Comparison of ENCODE assay signal across 8 mouse cellular contexts in the genomic region with DNA sequence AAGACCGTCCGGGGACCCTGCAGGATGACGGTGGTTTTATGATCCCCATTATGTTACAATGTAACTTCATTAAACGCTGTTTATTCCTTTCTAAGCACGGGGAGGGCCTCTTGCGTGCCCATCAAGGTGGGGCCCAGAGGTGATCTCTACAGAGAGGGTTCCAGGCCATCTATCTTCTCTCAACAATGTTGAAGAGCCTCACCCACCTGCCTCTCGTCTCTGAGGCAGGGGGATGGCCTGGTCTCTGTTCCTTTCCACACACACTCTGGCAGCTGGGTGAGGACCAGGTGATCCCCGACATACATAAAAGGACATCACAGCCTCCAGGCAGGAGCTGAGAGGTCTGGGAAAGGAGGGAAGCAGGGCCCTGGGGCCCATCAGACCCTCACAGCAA.
DNase-seq lines count a peak whose midpoint lies in the region; ATAC-seq and TF ChIP-seq lines count a peak whose summit lies in the region.

No protein-coding gene starts in this region.

- TF ChIP-seq CTCF in kidney, postnatal 0 days (IDR thresholded peaks at IDR 0.05; ENCODE audit: low read depth) = no peak
- TF ChIP-seq CTCF in forebrain, postnatal 0 days (IDR thresholded peaks at IDR 0.05; ENCODE audit: low read depth) = no peak
- TF ChIP-seq CTCF in lung, postnatal 0 days (IDR thresholded peaks at IDR 0.05) = no peak

- H3K4me2 ChIP-seq in kidney, postnatal 0 days (ENCODE audit: low read length) = peak overlapping the region; percentile 55
- peak overlapping the region; percentile 56 for H3K4me2 ChIP-seq in forebrain, postnatal 0 days (ENCODE audit: low read depth)
- H3K4me2 ChIP-seq in limb, embryonic 15.5 days = peak overlapping the region; percentile 52
- H3K4me2 ChIP-seq in stomach, embryonic 14.5 days (replicated peaks; ENCODE audit: low read depth, low read length) = peak overlapping the region; percentile 39
- no peak overlapping the region for H3K4me2 ChIP-seq in lung, postnatal 0 days (replicated peaks; ENCODE audit: low read depth, low read length)

- intact Hi-C loops in gastrocnemius, postnatal 14 days (cut with DNase I; ENCODE audit: low total_unique reads) = loop anchor here (5.0 to 10.0 kb wide), 2 partner anchors 106 to 138 kb away; a partner anchor contains a TSS

- H3K9me3 ChIP-seq in kidney, postnatal 0 days (replicated peaks; ENCODE audit: low read length) = no peaks in the 10 kb centered on the region
- H3K9me3 ChIP-seq in forebrain, postnatal 0 days (ENCODE audit: low read length) = no peaks in the 10 kb centered on the region
- H3K9me3 ChIP-seq in limb, embryonic 15.5 days = no peaks in the 10 kb centered on the region
- H3K9me3 ChIP-seq in stomach, embryonic 14.5 days (ENCODE audit: control insufficient read depth, low read depth, low read length) = no peaks in the 10 kb centered on the region
- no peaks in the 10 kb centered on the region for H3K9me3 ChIP-seq in lung, postnatal 0 days (ENCODE audit: low read length)

- no peak for DNase-seq in kidney, postnatal 0 days (ENCODE audit: low spot score)
- DNase-seq in kidney, postnatal 4 days = no peak
- DNase-seq in forebrain, postnatal 0 days = no peak
- DNase-seq in gastrocnemius, postnatal 14 days = no peak
- no peak for DNase-seq in lung, postnatal 0 days (ENCODE audit: low spot score)
- no peak for DNase-seq in urinary bladder, adult 2 months (ENCODE audit: low spot score)

- no peak for ATAC-seq in kidney, postnatal 0 days (replicated peaks; ENCODE audit: low FRiP score, low read depth)
- no peak for ATAC-seq in forebrain, postnatal 0 days
- no peak for ATAC-seq in limb, embryonic 15.5 days (ENCODE audit: insufficient number of reproducible peaks, low FRiP score, low TSS enrichment, low read depth)
- ATAC-seq in stomach, embryonic 14.5 days (ENCODE audit: insufficient number of reproducible peaks, insufficient read depth, low FRiP score, low read depth) = no peak
- ATAC-seq in lung, postnatal 0 days = no peak

- no peaks in the 10 kb centered on the region for H3K36me3 ChIP-seq in kidney, postnatal 0 days (ENCODE audit: insufficient read depth, low read length)
- no peaks in the 10 kb centered on the region for H3K36me3 ChIP-seq in forebrain, postnatal 0 days (ENCODE audit: insufficient read depth)
- no peaks in the 10 kb centered on the region for H3K36me3 ChIP-seq in limb, embryonic 15.5 days
- no peaks in the 10 kb centered on the region for H3K36me3 ChIP-seq in stomach, embryonic 14.5 days (ENCODE audit: control insufficient read depth, insufficient read depth, low read length)
- no peaks in the 10 kb centered on the region for H3K36me3 ChIP-seq in lung, postnatal 0 days (ENCODE audit: insufficient read depth, low read length)

- 13% methylated on average over 8 of the region's 8 CpGs for WGBS in kidney, postnatal 0 days
- 17% methylated on average over 8 of the region's 8 CpGs for WGBS in forebrain, postnatal 0 days
- WGBS in limb, embryonic 15.5 days = 8% methylated on average over 8 of the region's 8 CpGs
- 3% methylated on average over 8 of the region's 8 CpGs for WGBS in stomach, embryonic 14.5 days
- WGBS in lung, postnatal 0 days = 30% methylated on average over 8 of the region's 8 CpGs

- no peaks in the 10 kb centered on the region for H3K27me3 ChIP-seq in kidney, postnatal 0 days (ENCODE audit: insufficient read depth, low read length)
- no peaks in the 10 kb centered on the region for H3K27me3 ChIP-seq in forebrain, postnatal 0 days (ENCODE audit: insufficient read depth, low read length)
- peaks cover 32% of the 10 kb centered on the region for H3K27me3 ChIP-seq in limb, embryonic 15.5 days
- H3K27me3 ChIP-seq in stomach, embryonic 14.5 days (ENCODE audit: control insufficient read depth, insufficient read depth, low read length) = no peaks in the 10 kb centered on the region
- H3K27me3 ChIP-seq in lung, postnatal 0 days (replicated peaks; ENCODE audit: insufficient read depth, low read length) = no peaks in the 10 kb centered on the region; the same call in 1 of the 2 replicates

- H3K9ac ChIP-seq in kidney, postnatal 0 days (ENCODE audit: low read depth, low read length) = no peak overlapping the region
- peak overlapping the region; percentile 49; the same call in 1 of the 2 replicates for H3K9ac ChIP-seq in forebrain, postnatal 0 days
- H3K9ac ChIP-seq in limb, embryonic 15.5 days = 0 out of 2 replicates have a peak overlapping the region, but pooled peaks have one; percentile 11
- no peak overlapping the region for H3K9ac ChIP-seq in stomach, embryonic 14.5 days (replicated peaks; ENCODE audit: low read depth, low read length)
- H3K9ac ChIP-seq in lung, postnatal 0 days (replicated peaks; ENCODE audit: low read depth) = no peak overlapping the region

- no peak overlapping the region; the same call in 1 of the 2 replicates for H3K4me3 ChIP-seq in kidney, postnatal 0 days (replicated peaks; ENCODE audit: low read depth, low read length)
- H3K4me3 ChIP-seq in forebrain, postnatal 0 days (ENCODE audit: low read depth, low read length) = no peak overlapping the region
- H3K4me3 ChIP-seq in limb, embryonic 15.5 days = peak overlapping the region; percentile 29; the same call in 1 of the 2 replicates
- no peak overlapping the region for H3K4me3 ChIP-seq in stomach, embryonic 14.5 days (ENCODE audit: low read depth, low read length)
- no peak overlapping the region for H3K4me3 ChIP-seq in lung, postnatal 0 days (ENCODE audit: low read depth, low read length)

- no peak for TF ChIP-seq EP300 in lung, postnatal 0 days (IDR thresholded peaks at IDR 0.05)

- peaks cover 6% of the 10 kb centered on the region; the same call in 1 of the 2 replicates for H3K4me1 ChIP-seq in kidney, postnatal 0 days (replicated peaks; ENCODE audit: insufficient read depth, low read length)
- no peaks in the 10 kb centered on the region for H3K4me1 ChIP-seq in forebrain, postnatal 0 days (ENCODE audit: insufficient read depth)
- peaks cover 21% of the 10 kb centered on the region for H3K4me1 ChIP-seq in limb, embryonic 15.5 days
- peaks cover 16% of the 10 kb centered on the region; the same call in 1 of the 2 replicates for H3K4me1 ChIP-seq in stomach, embryonic 14.5 days (ENCODE audit: control insufficient read depth, insufficient read depth, low read length)
- H3K4me1 ChIP-seq in lung, postnatal 0 days (ENCODE audit: insufficient read depth, low read depth, low read length) = peaks cover 4% of the 10 kb centered on the region; the same call in 1 of the 2 replicates

- H3K27ac ChIP-seq in kidney, postnatal 0 days = no peak overlapping the region
- H3K27ac ChIP-seq in forebrain, postnatal 0 days (ENCODE audit: low read depth, low read length) = peak overlapping the region; percentile 72
- H3K27ac ChIP-seq in limb, embryonic 15.5 days = no peak overlapping the region; the same call in 1 of the 2 replicates
- peak overlapping the region; percentile 59 for H3K27ac ChIP-seq in stomach, embryonic 14.5 days (ENCODE audit: low read length)
- H3K27ac ChIP-seq in lung, postnatal 0 days (ENCODE audit: low read length) = no peak overlapping the region

Comparison
In these comparisons a context has a peak if more than half of its experiments do, and no peak if none do; other contexts are left out.
1. H3K27ac ChIP-seq: peak in forebrain, postnatal 0 days (single experiment) and stomach, embryonic 14.5 days (single experiment); none in kidney, postnatal 0 days (single experiment), limb, embryonic 15.5 days (single experiment) and lung, postnatal 0 days (single experiment).
2. H3K9ac ChIP-seq: peak in forebrain, postnatal 0 days (single experiment) and limb, embryonic 15.5 days (single experiment); none in kidney, postnatal 0 days (single experiment), stomach, embryonic 14.5 days (single experiment) and lung, postnatal 0 days (single experiment).